Mouse (Mus musculus) liver (tissue): ENCODE measurements at regions not wholly inside any gene's neighbourhood (a gene's known extent, or its start where the extent isn't known, plus 50 kb on each side); places are given as distances from the start of the nearest gene placed in this dataset.

ENCODE experiments used
- DNase-seq: peaks from one replicate; pipeline ENCODE4 v3.0.0-alpha.2; 2020; ENCODE audit warnings: mixed read lengths

DNA sequence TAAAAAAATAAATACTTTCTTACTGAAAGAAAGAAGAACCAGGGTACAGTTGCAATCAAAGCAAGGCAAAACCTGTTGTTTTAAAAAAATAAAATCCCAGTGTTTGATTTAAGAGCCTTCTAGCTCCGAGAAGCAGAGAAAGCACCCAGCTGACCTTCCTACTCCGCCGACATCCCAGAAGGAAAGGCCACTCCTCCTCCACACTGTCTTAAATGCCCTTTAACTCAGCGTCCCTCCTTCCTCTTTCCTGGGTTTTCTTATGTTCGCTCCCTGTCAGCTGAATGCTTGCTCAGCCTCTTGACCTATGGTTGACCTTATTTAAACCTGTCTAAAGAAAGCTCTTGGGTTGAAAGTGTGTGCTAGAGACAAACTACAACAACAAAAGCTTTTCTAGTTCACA, 79.1 kb downstream of the Sptssa start:
- DNase-seq, result no peak

DNA sequence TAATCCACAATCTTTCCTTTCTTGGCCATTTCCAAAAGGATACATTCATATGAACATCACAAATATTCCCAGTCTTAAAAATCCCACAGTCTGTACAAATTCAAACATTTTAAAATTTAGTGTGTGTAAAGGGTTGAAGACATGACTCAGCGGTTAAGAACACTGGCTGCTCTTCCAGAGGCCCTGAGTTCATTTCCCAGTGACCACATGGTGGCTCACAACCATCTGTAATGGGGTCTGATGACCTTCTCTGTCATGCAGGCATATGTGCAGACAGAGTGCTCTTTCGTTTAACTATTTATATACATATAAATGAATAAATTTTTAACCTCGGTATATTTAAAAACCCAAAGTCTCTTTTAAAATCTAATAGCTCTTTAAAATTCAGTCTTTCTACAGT, 79.6 kb downstream of the Sptssa start:
- no peak for DNase-seq

GRCm38 (mm10) chr12:54572866-54573265, 83.5 kb downstream of the Sptssa start:
- no peak for DNase-seq

DNA sequence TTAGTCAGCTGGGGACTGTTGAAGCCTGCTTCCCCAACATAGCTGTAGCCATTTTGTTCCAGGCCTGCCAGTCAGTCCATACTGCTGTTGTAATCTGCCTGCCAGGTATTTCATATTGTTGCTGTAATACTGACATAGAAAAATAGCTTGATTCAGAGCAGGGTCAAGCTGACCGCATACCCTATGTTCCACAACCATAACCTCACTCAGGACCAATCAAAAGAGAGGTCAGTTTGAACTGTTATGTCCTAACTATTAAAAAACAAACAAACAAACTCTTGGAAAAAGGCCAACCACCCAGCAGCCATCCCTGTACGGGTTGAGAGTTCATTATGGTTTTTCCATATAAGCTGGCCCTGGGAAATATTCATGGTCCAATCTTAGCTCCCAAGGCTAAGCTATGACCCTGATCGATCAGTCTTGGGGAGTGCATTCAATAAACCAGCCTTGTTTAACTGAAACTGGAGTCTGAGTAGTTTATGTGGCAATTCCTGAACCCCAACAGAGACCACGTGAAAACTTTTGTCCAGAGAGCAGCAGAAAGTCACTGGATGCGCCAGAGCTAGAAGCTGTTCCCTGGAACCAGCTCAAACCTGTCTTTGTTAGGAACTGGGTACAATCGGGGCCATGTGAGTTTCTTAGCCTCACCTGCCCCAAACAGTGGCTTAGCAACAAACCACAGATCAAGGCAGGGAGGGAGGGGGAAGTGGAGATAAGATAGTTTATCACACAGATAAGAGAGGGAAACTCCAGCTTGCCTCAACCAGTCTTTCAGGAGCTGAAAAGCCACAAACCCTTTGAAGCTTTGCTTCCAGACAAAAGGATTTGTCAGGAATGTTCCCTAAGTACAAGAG, 88.1 kb downstream of the Sptssa start:
- no peak for DNase-seq

GRCm38 (mm10) chr12:54567426-54567790, 89.0 kb downstream of the Sptssa start:
- no peak for DNase-seq

- no peak for DNase-seq
These were observed 89.6 kb downstream of the Sptssa start for GRCm38 (mm10) chr12:54566532-54567425.

- DNase-seq, result no peak
These were observed 94.4 kb downstream of the Sptssa start for GRCm38 (mm10) chr12:54561981-54562380.

- DNase-seq, result no peak
These were observed 98.3 kb downstream of the Sptssa start for GRCm38 (mm10) chr12:54558106-54558505.

GRCm38 (mm10) chr12:54549659-54550058, 106.7 kb downstream of the Sptssa start:
- no peak for DNase-seq

GRCm38 (mm10) chr12:54545821-54546608, 110.4 kb downstream of the Sptssa start:
- DNase-seq, result peak; percentile 61

DNA sequence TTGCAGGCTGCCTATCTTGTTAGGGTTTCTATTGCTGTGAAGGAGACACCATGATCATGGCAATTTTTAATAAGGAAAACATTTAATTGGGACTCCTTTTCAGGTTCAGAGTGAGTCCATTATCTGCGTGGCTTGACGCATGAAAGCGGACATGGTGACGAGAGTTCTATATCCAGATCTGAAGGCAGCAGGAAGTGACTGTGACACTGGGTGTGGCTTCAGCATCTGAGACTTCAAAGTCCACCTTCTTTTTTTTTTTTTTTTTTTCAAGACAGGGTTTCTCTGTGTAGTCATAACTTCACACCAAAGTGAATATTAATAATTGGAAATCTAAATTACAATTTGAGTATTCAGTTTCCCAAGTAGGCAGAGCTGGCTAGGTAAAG, 118.1 kb downstream of the Sptssa start:
- no peak for DNase-seq

GRCm38 (mm10) chr12:54537690-54538319, 118.6 kb downstream of the Sptssa start:
- no peak for DNase-seq

GRCm38 (mm10) chr12:54537022-54537421, 119.4 kb downstream of the Sptssa start:
- DNase-seq, result no peak

DNA sequence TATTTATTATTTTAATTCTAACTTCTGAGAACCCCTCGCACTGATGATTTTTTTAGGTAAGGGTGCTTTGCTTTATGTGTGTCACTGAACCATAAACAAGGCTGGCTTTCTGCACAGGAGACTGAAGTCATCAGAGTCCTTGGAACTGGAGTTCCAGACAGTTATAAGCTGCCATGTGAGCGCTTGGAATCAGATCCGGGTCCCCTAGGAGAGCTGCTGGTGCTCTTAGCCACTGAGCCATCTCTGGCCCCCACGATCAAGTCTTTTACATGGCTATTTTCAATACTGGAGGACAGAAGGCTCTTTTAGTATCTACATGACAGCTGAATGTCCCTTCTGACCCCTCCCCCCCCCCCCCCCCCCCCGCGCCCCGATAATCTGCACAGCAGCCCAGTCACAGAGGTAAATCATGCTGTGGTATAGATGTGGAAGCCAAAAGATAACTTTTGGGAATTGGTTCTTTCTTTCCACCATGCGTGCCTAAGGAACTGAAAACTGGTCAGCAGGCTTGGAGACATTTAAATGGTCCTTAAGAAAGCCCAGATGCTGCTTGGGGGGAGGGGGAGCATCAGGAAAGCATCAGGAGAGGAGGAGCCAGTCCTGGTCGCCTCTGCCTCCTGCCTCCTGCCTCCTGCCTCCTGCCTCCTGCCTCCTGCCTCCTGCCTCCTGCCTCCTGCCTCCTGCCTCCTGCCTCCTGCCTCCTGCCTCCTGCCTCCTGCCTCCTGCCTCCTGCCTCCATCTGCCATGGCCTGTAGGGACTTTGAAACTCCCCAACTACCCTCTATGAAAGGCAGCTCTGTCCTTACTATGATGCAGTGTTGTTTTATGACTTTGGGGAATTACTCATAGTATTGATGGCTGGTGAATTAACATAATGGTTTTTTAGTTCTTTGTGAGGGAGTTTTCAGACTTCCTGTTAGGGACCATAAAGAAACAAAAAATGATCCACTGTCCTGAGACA, 120.5 kb downstream of the Sptssa start:
- no peak for DNase-seq

DNA sequence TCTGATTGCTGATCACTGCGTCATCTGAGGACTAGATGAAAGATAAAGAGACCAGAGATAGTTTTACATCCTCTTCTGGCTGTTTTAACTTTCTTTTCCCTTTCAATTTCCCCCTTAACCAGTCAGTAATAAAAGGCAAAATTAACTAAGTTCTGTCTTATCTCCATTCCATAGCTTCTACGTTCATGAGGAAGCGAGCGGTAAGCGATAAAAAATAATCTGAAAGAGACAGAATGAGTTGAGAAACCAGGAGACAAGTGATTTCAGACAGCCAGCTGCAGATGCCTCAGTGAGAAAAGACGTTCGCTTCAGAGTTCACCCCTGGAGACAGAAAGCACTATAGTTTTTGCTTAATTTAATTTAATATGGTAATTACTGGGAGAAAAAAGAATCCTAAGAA, 121.5 kb downstream of the Sptssa start:
- DNase-seq, result no peak

DNA sequence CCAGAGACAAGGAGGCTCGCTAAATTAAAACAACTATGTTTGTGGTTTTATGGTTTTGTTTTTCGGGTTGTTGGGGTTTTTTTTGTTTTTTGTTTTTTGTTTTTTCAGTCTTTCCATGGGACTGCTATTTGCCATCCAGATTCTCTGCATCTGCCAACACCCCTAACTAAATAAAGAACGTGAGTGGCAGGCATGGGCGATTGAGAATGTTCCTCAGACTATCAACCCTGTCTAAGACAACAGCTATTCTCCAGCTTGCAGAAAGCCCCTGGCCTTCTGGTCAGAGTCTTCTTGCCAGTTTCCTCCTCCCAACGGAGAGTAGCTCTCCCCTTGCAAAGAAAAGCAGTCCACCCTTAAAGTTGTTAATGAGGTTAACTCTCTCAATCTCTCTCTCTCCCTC, 123.2 kb downstream of the Sptssa start:
- no peak for DNase-seq

- DNase-seq, result no peak
These were observed 124.3 kb downstream of the Sptssa start for GRCm38 (mm10) chr12:54532062-54532461.

- no peak for DNase-seq
These were observed 128.3 kb downstream of the Sptssa start for GRCm38 (mm10) chr12:54528046-54528445.

DNA sequence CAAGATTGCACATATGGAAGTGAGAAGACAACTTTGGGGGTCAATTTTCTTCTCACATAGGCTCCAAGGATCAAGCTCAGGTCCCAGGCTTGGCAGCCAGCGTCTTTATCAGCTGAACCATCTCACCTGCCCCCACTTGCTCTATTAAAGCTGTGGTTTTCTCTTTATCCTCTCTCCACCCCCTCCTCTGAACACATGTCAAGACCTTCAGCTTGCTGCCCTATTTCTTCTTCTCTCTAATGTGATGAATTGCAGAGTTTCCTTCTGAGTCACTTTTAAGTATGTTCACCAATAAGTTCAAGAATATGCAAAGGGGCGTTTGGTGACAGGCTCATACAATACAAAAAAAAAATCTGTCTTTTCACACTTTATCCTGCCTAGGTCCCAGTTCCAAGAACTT, 128.8 kb downstream of the Sptssa start:
- DNase-seq, result no peak

DNA sequence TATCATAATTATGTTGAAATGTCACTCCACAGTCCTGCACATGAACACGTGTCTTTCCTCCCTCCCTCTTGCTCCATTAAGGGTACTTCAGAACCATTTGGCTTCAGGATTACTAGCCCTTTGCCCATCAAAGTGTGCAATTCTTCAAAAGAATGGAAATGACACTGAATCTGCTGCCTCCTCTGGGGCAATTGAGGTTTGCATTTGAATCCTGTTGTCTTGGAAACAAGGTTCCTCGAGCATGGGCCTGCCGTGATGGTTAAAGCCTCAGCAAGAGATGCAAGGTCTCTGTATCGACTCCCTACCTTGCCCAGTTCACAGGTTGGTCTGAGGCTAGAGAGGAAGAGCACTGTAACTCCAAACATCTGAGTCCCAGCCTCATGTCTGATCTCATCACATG, 136.0 kb downstream of the Sptssa start:
- no peak for DNase-seq

DNA sequence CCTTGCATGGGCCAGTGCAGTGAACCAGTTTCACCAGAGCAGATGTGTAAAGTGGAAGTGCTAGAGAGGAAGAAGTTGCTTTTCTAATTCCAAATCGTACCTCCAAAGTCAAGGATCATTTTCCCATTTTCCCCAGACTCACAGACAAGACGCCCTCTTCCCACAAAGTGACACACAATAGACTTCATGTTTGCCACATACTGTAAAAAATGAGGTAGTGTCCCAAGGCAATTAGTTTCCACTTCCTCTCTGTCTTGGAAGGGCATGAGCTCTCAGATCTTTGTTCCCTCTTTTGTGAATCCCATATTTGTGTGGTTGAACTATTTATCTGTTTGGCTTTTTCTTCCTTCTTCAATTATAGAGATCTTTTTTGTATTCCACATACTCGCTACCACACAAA, 137.0 kb downstream of the Sptssa start:
- no peak for DNase-seq
